Mouse (Mus musculus) embryo, embryonic 11.5 days (tissue): ENCODE measurements around the gene Cops6.

ENCODE experiments used
- DNase-seq: peaks from one replicate; pipeline ENCODE4 v3.0.0-alpha.2; 2012; ENCODE audit warnings: low read depth, low spot score

Cops6 gene

DNA sequence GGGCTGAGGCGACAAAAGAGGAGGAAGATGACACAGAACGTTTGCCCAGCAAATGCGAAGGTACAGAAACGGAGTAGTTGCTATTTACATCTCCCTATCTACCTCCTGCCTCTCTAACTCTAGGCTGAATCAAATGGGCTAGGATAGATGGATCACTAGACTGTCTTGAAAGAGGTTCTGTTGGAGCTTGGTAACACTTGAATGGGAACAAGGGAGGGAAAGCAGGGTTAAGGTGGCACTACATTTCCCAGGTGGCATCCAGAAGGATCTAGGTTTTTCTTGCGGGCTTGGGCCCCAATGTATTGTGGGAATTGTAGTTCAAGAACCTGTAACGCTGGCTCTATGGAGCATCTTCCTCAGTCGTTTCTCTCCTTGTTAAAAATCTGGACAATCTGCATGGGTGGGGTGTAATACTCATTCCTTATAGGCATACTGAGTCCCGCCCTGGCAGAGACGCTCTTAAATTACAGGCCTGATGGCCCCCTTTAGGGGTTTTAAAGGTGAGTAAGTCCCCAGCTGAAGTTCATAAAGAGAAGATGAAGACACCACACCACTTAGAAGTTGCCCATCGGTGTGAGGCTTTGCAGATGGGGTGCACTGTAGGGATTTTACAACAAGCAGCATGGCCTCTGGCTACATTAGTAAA is 26.9 kb downstream of the Cops6 start:
- DNase-seq: peak; percentile 67

DNA sequence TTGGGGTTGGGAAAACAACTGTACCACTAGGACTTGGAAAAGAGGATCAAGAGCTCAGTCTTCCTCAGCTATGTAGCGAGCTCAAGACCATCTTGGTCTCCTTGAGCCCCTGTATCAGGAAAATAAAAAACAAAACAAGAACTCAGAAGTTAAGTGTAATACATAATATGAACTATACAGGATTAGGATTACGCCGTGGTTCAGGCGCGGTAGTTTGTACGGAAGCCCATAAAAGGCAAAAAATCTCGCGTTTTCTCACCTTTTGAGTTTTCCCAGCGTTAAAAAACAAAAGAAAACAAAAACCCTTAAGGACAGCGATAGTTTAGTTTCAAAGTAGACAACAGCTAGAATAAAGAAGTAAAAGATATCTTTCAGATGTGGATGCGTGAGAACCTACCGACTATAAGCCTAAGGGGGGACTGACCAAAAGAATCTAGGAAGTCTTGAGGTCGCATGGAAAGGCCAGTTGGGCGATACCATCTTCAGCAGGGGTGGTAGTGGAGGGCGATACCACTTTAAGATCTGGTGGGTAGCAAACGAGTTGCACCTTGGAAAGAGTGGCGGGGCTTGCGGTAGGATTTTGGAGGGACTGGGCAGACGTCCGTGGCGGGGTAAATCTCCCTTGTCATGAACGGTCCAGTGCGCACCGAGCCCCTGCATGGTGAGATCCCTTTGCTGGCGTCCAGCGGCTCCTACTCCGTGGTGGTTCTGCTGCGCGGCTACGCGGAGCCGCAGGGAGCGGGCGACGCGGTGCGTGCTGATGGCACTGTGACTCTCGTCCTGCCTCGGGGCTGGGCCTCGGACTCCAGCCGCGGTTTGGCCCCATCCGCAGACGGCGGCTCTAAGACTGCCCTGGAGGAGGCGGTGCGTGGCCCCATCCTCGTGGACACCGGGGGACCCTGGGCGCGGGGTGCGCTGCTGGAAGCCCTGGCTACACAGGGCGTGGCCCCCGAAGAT is 33.2 kb downstream of the Cops6 start, which contains the start of gene Mblac1:
TSS of gene Mblac1 (plus strand) at position 544 of the 957 bp plus-strand sequence.
- peak; percentile 79 for DNase-seq

DNA sequence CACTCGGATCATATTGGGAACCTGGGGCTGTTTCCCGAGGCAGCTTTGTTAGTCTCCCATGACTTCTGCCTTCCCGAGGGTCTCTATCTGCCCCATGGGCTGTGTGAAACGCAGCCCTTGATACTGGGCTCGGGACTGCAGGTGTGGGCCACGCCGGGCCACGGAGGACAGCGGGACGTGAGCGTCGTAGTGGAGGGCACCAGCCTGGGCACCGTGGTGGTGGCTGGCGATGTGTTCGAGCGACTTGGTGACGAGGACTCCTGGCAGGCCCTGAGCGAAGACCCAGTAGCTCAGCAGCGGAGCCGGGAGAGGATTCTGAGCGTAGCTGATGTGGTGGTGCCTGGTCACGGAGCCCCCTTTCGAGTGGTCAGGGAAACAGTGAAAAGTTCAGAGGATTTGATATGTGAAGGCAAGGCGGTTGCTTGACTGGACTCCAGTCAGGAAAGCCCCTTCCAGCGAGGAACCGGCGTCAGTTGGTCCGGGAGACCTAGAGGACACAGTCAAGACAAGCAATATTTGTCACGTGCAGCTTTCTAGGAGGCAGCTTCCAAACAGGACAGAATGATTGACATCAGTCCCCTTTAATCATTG is 34.0 kb downstream of the Cops6 start:
- DNase-seq: no peak

DNA sequence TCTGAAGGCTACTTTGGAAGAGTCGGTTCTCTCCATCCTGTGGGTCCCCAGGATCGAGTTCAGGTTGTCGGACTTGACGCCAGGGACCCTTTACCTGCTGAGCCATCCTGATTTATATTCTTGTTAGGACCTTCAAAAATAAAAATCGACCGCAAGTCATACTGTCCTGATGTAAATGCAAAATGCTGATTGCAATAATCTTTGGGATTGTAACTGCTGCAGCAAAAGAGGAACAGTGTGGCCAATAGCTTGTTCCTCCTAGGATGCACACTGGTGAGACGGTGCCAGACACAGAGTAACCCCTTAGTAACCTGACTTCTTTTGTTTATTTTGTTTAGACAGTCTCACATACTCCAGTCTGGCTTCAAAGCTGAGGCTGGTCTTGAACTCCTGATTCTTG is 34.6 kb downstream of the Cops6 start:
- DNase-seq: no peak

DNA sequence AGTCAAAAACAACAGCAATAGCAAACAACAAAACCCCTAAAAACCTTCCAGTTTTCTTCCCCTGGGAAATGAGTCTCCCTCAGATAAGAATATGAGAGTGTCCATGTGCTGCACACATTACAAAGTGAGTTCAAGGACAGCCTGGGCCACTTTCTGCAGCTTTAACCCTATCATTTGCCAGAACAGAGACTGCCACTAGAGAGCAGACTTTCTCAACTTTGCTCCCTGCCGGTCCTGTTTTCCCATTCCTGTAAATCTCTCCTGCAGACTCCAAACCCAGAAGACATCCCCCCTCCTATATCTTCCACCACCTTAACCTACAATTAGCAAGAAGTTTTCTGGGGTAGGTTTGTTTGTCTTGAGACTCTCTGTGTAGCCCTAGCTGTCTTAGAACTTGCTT is 38.7 kb downstream of the Cops6 start:
- DNase-seq: no peak

GRCm38 (mm10) chr5:138202086-138202485 is 41.2 kb downstream of the Cops6 start:
- no peak for DNase-seq

- no peak for DNase-seq
Observed at GRCm38 (mm10) chr5:138207253-138207652, 46.4 kb downstream of the Cops6 start.

DNA sequence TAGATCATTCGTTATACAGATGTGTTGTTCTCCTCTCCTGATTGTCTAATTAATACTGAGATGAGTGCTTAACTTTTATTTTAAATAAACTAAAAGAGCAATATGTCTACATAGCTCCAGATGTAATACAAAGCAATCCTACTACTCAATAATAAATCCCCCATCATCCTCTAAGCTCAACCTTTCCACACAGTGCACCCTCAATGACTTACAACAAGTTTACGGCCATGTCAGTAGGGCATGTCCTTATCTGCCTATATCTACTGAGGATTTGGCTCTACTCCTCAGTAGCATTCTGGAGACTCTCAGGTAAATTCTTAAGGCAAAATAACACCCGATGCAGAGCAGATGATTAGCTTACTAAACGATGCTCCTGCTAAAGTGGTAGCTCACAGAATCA is 47.0 kb downstream of the Cops6 start:
- no peak for DNase-seq
